Mouse (Mus musculus) heart, embryonic 15.5 days (tissue): ENCODE measurements at regions not wholly inside any gene's neighbourhood (a gene's known extent, or its start where the extent isn't known, plus 50 kb on each side); places are given as distances from the start of the nearest gene placed in this dataset.

Experiments
- ATAC-seq: fragments of 200-750 bp; cut with Nextera tagmentation; replicated peaks from 2 replicates; pipeline ENCODE4 v1.8.0; 2017; ENCODE audit warnings: low read depth, moderate TSS enrichment; ENCODE audit not compliant: insufficient number of reproducible peaks, insufficient read depth, low FRiP score
- H3K27ac ChIP-seq: fragments of 300-500 bp; sonication (generic); 2 replicates; pipeline ENCODE4 v1.5.1; 2015; ENCODE audit warnings: mild to moderate bottlenecking, inconsistent platforms
- H3K27me3 ChIP-seq: fragments of 300-500 bp; sonication (generic); 2 replicates; pipeline ENCODE4 v1.6.1; 2015; ENCODE audit warnings: inconsistent platforms
- H3K36me3 ChIP-seq: fragments of 300-500 bp; sonication (generic); 2 replicates; pipeline ENCODE4 v1.6.1; 2015; ENCODE audit warnings: mild to moderate bottlenecking, inconsistent platforms
- H3K4me1 ChIP-seq: fragments of 300-500 bp; sonication (generic); replicated peaks from 2 replicates; pipeline ENCODE4 v1.6.1; 2015; ENCODE audit warnings: inconsistent platforms
- H3K4me2 ChIP-seq: fragments of 300-500 bp; sonication (generic); 2 replicates; pipeline ENCODE4 v1.6.1; 2015; ENCODE audit warnings: inconsistent platforms, mild to moderate bottlenecking, moderate library complexity
- H3K4me3 ChIP-seq: fragments of 300-500 bp; sonication (generic); 2 replicates; pipeline ENCODE4 v1.5.1; 2015; ENCODE audit warnings: mild to moderate bottlenecking, inconsistent platforms
- H3K9ac ChIP-seq: fragments of 300-500 bp; sonication (generic); 2 replicates; pipeline ENCODE4 v1.6.1; 2015; ENCODE audit warnings: mild to moderate bottlenecking, inconsistent platforms
- H3K9me3 ChIP-seq: fragments of 300-500 bp; sonication (generic); replicated peaks from 2 replicates; pipeline ENCODE4 v1.6.1; 2016; ENCODE audit warnings: inconsistent platforms
- WGBS: fragments of 180-500 bp; shearing (Covaris S2); methylation state at CpG from one replicate; pipeline ENCODE4 v1.1.7; 2015; ENCODE audit warnings: mixed read lengths; 5-methylcytosine and 5-hydroxymethylcytosine counted together

- no peaks in the 10 kb centered on the region for H3K4me1 ChIP-seq
- no peaks in the 10 kb centered on the region for H3K27me3 ChIP-seq
- no peaks in the 10 kb centered on the region for H3K9me3 ChIP-seq
- WGBS, result 54% methylated on average over 7 of the region's 7 CpGs
- no peak overlapping the region for H3K9ac ChIP-seq
- ATAC-seq, result no peak
- no peak overlapping the region for H3K27ac ChIP-seq
- no peak overlapping the region for H3K4me3 ChIP-seq
- no peaks in the 10 kb centered on the region for H3K36me3 ChIP-seq
- no peak overlapping the region for H3K4me2 ChIP-seq
Measured at GRCm38 (mm10) chr14:23131736-23132519, 882.4 kb downstream of the Kcnma1 start.

GRCm38 (mm10) chr14:23115889-23116510 lies 898.3 kb downstream of the Kcnma1 start:
- Histone ChIP-seq H3K27me3 (no peaks in the 10 kb centered on the region), H3K4me1 (no peaks in the 10 kb centered on the region), H3K4me2 (no peak overlapping the region), H3K36me3 (no peaks in the 10 kb centered on the region), H3K4me3 (no peak overlapping the region), H3K9me3 (no peaks in the 10 kb centered on the region), H3K9ac (no peak overlapping the region), H3K27ac (no peak overlapping the region)
- 66% methylated on average over 8 of the region's 8 CpGs for WGBS
- ATAC-seq, result no peak

GRCm38 (mm10) chr14:23114910-23115309 lies 899.4 kb downstream of the Kcnma1 start:
- no peak for ATAC-seq
- H3K27me3 ChIP-seq, result no peaks in the 10 kb centered on the region
- 62% methylated on average over 5 of the region's 5 CpGs for WGBS
- no peaks in the 10 kb centered on the region for H3K4me1 ChIP-seq
- H3K27ac ChIP-seq, result no peak overlapping the region
- no peak overlapping the region for H3K4me3 ChIP-seq
- no peaks in the 10 kb centered on the region for H3K36me3 ChIP-seq
- no peaks in the 10 kb centered on the region for H3K9me3 ChIP-seq
- H3K4me2 ChIP-seq, result no peak overlapping the region
- H3K9ac ChIP-seq, result no peak overlapping the region

- Histone ChIP-seq H3K27ac (no peak overlapping the region), H3K27me3 (no peaks in the 10 kb centered on the region), H3K4me2 (no peak overlapping the region), H3K36me3 (no peaks in the 10 kb centered on the region), H3K4me1 (no peaks in the 10 kb centered on the region), H3K9ac (no peak overlapping the region), H3K9me3 (no peaks in the 10 kb centered on the region), H3K4me3 (no peak overlapping the region)
- ATAC-seq, result no peak
- WGBS, result 95% methylated on average over 1 of the region's 1 CpGs
Measured at GRCm38 (mm10) chr14:23114456-23114855, 899.8 kb downstream of the Kcnma1 start.

GRCm38 (mm10) chr14:23112369-23112768 lies 901.9 kb downstream of the Kcnma1 start:
- H3K36me3 ChIP-seq, result no peaks in the 10 kb centered on the region
- no peak overlapping the region for H3K4me3 ChIP-seq
- H3K4me1 ChIP-seq, result no peaks in the 10 kb centered on the region
- H3K4me2 ChIP-seq, result no peak overlapping the region
- WGBS, result 50% methylated on average over 2 of the region's 2 CpGs
- no peak for ATAC-seq
- H3K27ac ChIP-seq, result no peak overlapping the region
- H3K27me3 ChIP-seq, result no peaks in the 10 kb centered on the region
- no peak overlapping the region for H3K9ac ChIP-seq
- no peaks in the 10 kb centered on the region for H3K9me3 ChIP-seq

GRCm38 (mm10) chr14:23108590-23108989 lies 905.7 kb downstream of the Kcnma1 start:
- Histone ChIP-seq H3K9ac (no peak overlapping the region), H3K4me2 (no peak overlapping the region), H3K9me3 (no peaks in the 10 kb centered on the region), H3K36me3 (no peaks in the 10 kb centered on the region), H3K27me3 (no peaks in the 10 kb centered on the region), H3K4me1 (no peaks in the 10 kb centered on the region), H3K27ac (no peak overlapping the region), H3K4me3 (no peak overlapping the region)
- no peak for ATAC-seq
- WGBS, result 84% methylated on average over 7 of the region's 7 CpGs

GRCm38 (mm10) chr14:23107466-23107865 lies 906.8 kb downstream of the Kcnma1 start:
- Histone ChIP-seq H3K9ac (no peak overlapping the region), H3K9me3 (no peaks in the 10 kb centered on the region), H3K4me2 (no peak overlapping the region), H3K4me3 (no peak overlapping the region), H3K4me1 (no peaks in the 10 kb centered on the region), H3K36me3 (no peaks in the 10 kb centered on the region), H3K27me3 (no peaks in the 10 kb centered on the region), H3K27ac (no peak overlapping the region)
- WGBS, result 71% methylated on average over 4 of the region's 4 CpGs
- ATAC-seq, result no peak
